Mouse (Mus musculus): ENCODE measurements around the gene Dgkh. TPM values are rescaled to one million over a fixed set of nuclear protein-coding genes. Genes with fewer than 3 reads are reported as not detected.

Dgkh gene
- polyA plus RNA-seq, 1 experiment from 2014 or later: 2.5 TPM

DNA sequence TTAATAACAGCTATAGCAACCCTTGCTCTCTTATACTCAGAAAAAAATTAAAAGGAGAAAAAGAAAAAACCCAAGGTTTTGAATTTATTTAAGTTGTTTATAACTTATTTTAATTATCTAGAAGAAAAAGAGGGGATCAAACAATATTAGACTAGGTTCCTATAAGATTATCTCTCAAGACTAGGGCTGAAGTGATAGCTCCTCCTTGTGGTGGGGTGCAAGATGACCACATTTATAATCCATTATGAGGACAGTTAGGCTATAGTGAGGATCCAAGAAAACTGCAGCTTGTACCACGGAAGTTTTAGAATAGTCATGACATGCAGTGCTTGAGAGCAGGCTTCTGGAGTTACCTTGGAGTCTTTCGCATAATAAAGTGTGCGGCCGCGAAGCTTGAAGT lies 79.2 kb downstream of the Dgkh start:
- Histone ChIP-seq H3K4me2 (no peak overlapping the region), H3K4me1 (replicated peaks) (peaks cover 5% of the 10 kb centered on the region; the same call in 1 of the 2 replicates), H3K9ac (no peak overlapping the region), H3K9me3 (replicated peaks) (0 out of 2 replicates have a peak, but pooled peaks cover under 1% of the 10 kb centered on the region), H3K27ac (ENCODE audit: poor library complexity, severe bottlenecking) (no peak overlapping the region), H3K4me3 (no peak overlapping the region), H3K27me3 (replicated peaks) (no peaks in the 10 kb centered on the region), H3K36me3 (0 out of 2 replicates have a peak, but pooled peaks cover 1% of the 10 kb centered on the region)
- 87% methylated on average over 5 of the region's 5 CpGs for WGBS
- no peak for ATAC-seq (ENCODE audit: insufficient number of reproducible peaks, low FRiP score)

DNA sequence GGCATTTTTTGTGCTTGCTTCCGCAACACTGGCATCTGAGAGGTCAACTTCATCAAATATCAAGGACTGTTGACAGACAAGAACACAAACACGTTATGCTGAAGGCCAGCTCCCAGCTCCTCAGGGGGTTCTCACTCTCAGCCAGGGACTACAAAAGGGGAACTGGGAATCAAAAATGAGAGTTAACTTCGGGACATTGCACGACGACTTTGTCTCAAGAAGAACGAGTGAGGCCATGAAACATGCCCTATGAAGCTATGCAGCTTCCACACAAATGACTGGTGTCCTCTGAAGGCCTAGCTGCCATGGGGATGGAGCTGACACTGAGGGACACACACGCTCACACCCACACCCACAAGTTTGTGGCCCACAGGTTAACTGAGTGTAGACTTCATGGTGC lies 80.9 kb downstream of the Dgkh start:
- H3K4me2 ChIP-seq: no peak overlapping the region
- no peak overlapping the region for H3K4me3 ChIP-seq
- no peaks in the 10 kb centered on the region for H3K36me3 ChIP-seq
- H3K9ac ChIP-seq: no peak overlapping the region
- H3K27ac ChIP-seq (ENCODE audit: poor library complexity, severe bottlenecking): no peak overlapping the region
- H3K4me1 ChIP-seq (replicated peaks): peaks cover 5% of the 10 kb centered on the region; the same call in 1 of the 2 replicates
- 80% methylated on average over 7 of the region's 7 CpGs for WGBS
- H3K27me3 ChIP-seq (replicated peaks): no peaks in the 10 kb centered on the region
- no peak for ATAC-seq (ENCODE audit: insufficient number of reproducible peaks, low FRiP score)
- H3K9me3 ChIP-seq (replicated peaks): no peaks in the 10 kb centered on the region

DNA sequence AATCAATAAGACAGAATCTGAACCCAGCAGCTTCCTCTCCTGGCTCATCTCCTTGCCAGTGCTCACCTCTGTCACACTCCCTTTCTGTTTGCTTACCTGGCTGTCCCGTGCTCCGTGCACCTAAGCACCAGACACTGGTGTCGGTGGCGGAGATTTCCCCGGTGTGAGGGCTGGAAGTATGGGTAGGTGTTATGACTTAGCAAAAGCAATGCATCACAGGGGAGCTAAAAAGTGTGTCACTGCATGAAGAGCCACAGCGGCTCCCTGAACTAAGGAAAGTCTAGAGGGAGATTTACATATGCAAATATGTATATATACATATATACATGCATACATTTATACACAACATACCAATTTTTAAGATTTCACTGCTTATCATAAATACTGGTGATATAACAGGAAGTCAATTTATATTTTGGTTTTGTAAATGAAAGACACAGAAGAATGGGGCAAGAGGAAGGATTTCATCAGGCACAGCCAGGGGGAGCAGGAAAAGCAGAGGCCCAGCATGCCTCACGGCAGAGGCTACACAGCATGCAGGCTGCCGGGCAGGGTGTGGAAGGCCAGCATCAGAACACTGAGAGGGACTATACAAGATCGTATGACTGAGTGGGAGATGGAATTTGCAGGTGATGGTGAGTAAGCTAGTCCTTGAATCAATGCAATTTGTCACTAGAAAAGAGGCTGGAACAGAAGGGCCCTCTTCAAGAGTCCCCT lies 82.0 kb downstream of the Dgkh start:
- 76% methylated on average over 9 of the region's 9 CpGs for WGBS

DNA sequence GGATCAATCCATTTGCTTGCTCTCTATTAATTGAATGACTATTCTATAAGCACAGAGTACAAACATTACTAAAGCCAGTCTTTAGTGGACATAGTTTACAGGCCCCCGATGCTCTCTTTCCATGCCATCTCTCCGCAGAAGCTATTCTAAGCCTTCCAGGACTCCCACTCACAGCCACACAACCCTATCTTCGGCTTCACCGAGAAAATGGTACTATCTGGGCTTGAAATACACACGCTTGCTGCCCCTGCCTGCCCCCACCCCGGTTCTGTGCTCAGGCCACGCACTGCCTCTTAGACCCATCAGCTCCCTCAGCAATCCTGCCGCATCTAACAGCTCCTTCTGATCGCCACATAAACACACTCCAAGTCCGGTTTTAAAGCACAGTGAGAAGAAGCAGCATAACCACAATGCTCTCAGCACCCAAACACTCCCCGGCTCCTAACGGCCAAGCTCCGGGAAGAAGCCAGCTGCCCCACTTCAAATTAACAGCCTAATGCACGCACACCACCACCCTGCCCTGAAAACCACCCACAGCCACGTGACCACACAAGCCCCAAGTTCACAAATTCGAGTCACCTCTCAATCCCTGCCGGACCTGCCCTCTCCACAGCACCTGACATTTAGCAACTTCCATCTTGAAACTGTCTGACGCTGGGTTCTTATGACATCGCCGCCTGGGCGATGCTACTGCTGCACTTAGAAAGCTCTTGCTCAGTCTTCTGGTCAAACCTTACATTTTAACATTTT lies 82.9 kb downstream of the Dgkh start:
- H3K27ac ChIP-seq (ENCODE audit: poor library complexity, severe bottlenecking): no peak overlapping the region
- no peak for ATAC-seq (ENCODE audit: insufficient number of reproducible peaks, low FRiP score)
- no peaks in the 10 kb centered on the region for H3K27me3 ChIP-seq (replicated peaks)
- H3K36me3 ChIP-seq: no peaks in the 10 kb centered on the region
- peaks cover 5% of the 10 kb centered on the region; the same call in 1 of the 2 replicates for H3K4me1 ChIP-seq (replicated peaks)
- no peak overlapping the region for H3K4me2 ChIP-seq
- no peaks in the 10 kb centered on the region for H3K9me3 ChIP-seq (replicated peaks)
- no peak overlapping the region for H3K4me3 ChIP-seq
- H3K9ac ChIP-seq: no peak overlapping the region
- WGBS: 75% methylated on average over 21 of the region's 21 CpGs

More for the DNA sequence above, 82.0 kb downstream of the Dgkh start:
- Histone ChIP-seq H3K4me1 (replicated peaks) (peaks cover 5% of the 10 kb centered on the region; the same call in 1 of the 2 replicates), H3K9me3 (replicated peaks) (no peaks in the 10 kb centered on the region), H3K9ac (no peak overlapping the region), H3K4me3 (no peak overlapping the region), H3K4me2 (no peak overlapping the region), H3K27me3 (replicated peaks) (no peaks in the 10 kb centered on the region), H3K27ac (ENCODE audit: poor library complexity, severe bottlenecking) (no peak overlapping the region), H3K36me3 (no peaks in the 10 kb centered on the region)
- no peak for ATAC-seq (ENCODE audit: insufficient number of reproducible peaks, low FRiP score)

DNA sequence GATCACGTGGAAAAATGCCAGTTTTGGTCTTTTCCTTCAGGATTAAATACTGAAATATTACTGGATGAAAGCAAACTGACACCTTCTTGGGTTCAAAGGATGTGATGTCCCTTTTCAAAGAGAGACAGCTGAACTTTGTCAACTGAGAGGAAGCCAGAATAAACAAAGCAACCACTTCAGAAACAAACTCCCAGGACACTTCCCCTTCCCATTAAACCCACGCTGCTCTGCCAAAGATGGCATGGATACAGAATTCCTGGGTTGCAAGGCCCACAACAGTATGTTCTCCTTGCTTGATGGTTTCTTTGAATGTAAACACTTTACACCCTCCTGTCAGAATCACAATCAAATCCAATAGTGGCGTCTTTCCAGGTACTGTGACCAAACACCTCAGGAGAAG lies 87.0 kb downstream of the Dgkh start:
- no peak overlapping the region for H3K4me3 ChIP-seq
- no peaks in the 10 kb centered on the region for H3K36me3 ChIP-seq
- H3K4me2 ChIP-seq: no peak overlapping the region
- H3K27me3 ChIP-seq (replicated peaks): no peaks in the 10 kb centered on the region
- no peak overlapping the region for H3K9ac ChIP-seq
- 76% methylated on average over 3 of the region's 3 CpGs for WGBS
- H3K27ac ChIP-seq (ENCODE audit: poor library complexity, severe bottlenecking): no peak overlapping the region
- H3K4me1 ChIP-seq (replicated peaks): peaks cover 14% of the 10 kb centered on the region
- no peaks in the 10 kb centered on the region for H3K9me3 ChIP-seq (replicated peaks)
- no peak for ATAC-seq (ENCODE audit: insufficient number of reproducible peaks, low FRiP score)

DNA sequence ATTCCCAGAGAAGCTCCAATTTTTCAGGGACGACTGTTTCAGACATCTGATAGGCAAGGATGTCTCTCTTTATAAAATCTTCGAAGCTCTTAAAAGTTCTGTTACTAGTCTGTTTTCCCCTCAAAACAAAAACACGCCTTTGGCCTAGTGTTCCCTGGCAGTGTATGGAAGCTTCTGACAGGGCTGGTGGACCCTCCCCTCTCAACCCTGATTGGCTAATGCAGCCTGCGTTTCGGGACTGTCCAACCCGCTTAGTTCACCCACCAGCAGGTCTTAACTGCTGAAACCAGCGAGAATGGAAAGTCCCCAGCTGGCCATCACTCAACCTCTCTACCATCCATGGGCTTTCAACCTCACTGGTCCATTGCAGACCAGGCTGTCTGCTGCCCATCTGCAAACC lies 91.3 kb downstream of the Dgkh start:
- ATAC-seq (ENCODE audit: insufficient number of reproducible peaks, low FRiP score): no peak
- H3K9ac ChIP-seq: no peak overlapping the region
- no peaks in the 10 kb centered on the region for H3K27me3 ChIP-seq (replicated peaks)
- no peak overlapping the region for H3K4me3 ChIP-seq
- WGBS: 39% methylated on average over 7 of the region's 7 CpGs
- no peaks in the 10 kb centered on the region for H3K9me3 ChIP-seq (replicated peaks)
- H3K4me2 ChIP-seq: no peak overlapping the region
- H3K4me1 ChIP-seq (replicated peaks): peaks cover 25% of the 10 kb centered on the region
- H3K27ac ChIP-seq (ENCODE audit: poor library complexity, severe bottlenecking): no peak overlapping the region
- no peaks in the 10 kb centered on the region for H3K36me3 ChIP-seq

DNA sequence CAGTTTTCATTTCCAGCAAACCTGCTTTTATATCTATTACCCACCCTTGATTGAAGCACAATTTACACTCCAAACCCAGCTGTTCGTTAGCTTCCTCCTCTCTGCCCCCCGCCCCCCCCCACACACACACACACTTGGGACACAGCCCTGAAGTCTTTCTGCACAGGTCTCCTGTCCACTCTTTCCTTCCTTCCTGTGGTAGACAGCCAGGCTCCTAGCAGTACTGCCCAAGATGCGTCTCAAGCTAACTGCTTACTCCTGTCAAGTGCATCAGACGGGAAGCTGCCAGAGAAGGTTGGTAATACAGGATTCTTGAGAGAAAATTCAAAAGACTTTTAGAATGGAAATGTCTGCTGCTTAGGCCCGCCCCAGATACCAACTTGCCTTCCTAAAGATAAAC lies 92.9 kb downstream of the Dgkh start:
- WGBS: 70% methylated on average over 5 of the region's 5 CpGs
- Histone ChIP-seq H3K4me3 (no peak overlapping the region), H3K9ac (no peak overlapping the region), H3K36me3 (no peaks in the 10 kb centered on the region), H3K4me1 (replicated peaks) (peaks cover 25% of the 10 kb centered on the region), H3K27me3 (replicated peaks) (no peaks in the 10 kb centered on the region), H3K9me3 (replicated peaks) (no peaks in the 10 kb centered on the region), H3K4me2 (no peak overlapping the region), H3K27ac (ENCODE audit: poor library complexity, severe bottlenecking) (no peak overlapping the region)
- no peak for ATAC-seq (ENCODE audit: insufficient number of reproducible peaks, low FRiP score)

DNA sequence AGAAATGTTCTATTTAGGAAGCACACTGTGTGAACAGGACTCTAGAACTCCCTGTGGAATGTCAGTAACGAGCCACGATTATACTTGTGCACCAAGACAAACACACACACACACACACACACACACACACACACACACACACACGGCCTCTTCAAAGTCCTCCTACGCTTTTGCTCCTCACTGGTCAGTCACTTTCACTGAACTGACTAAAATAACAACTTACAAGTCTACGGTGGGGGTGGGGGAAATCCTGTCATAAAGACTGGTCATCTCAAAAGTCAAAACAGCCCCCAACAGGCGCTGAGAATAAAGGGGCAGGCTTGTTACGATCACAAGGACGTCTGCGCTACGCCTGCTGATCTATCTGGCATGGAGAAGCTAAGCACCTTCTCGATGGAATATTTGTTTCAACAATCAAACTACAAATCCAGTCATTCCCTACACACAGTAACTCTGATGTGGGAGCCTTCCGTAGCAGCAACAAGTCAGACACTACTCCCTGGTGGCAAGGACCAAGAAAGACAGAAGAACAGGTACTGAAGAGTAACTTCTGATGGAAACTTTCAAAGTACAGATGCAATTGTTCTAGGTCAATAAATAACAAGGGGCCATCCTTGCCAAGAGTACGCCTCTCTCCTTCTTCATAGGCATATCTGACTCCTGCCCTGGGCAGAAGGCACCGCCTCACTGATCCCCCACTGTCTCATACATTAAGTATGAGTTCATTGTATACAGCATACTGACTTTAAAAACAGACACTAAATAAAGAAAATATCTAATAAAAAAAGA lies 96.8 kb downstream of the Dgkh start:
- H3K9me3 ChIP-seq (replicated peaks): no peaks in the 10 kb centered on the region
- H3K9ac ChIP-seq: no peak overlapping the region
- WGBS: 77% methylated on average over 14 of the region's 14 CpGs
- no peak for ATAC-seq (ENCODE audit: insufficient number of reproducible peaks, low FRiP score)
- H3K4me2 ChIP-seq: no peak overlapping the region
- no peak overlapping the region for H3K4me3 ChIP-seq
- H3K4me1 ChIP-seq (replicated peaks): peaks cover 18% of the 10 kb centered on the region
- H3K36me3 ChIP-seq: no peaks in the 10 kb centered on the region
- H3K27ac ChIP-seq (ENCODE audit: poor library complexity, severe bottlenecking): no peak overlapping the region
- no peaks in the 10 kb centered on the region for H3K27me3 ChIP-seq (replicated peaks)

DNA sequence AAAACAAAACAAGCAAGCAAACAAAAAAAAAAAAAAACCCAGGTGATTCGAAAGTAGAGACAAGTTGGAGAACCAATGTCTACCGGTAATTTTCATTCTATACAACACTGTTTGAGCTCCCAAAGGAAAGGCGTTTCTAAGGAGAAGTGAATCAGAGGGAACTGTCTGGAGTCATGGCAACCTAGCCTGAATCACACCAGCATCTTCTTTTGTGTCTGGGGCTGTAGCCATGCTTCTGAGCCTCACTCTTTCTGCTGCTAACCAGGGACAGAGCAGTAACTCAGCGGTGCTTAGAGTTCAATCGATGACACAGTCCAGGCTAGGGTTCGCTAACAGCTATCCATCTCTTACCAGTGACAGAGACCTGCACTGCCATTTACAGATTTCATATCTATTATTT lies 99.8 kb downstream of the Dgkh start:
- Histone ChIP-seq H3K36me3 (no peaks in the 10 kb centered on the region), H3K4me3 (no peak overlapping the region), H3K4me2 (no peak overlapping the region), H3K27ac (ENCODE audit: poor library complexity, severe bottlenecking) (no peak overlapping the region), H3K9ac (no peak overlapping the region), H3K9me3 (replicated peaks) (no peaks in the 10 kb centered on the region), H3K27me3 (replicated peaks) (no peaks in the 10 kb centered on the region), H3K4me1 (replicated peaks) (peaks cover 8% of the 10 kb centered on the region)
- WGBS: 86% methylated on average over 6 of the region's 6 CpGs
- ATAC-seq (ENCODE audit: insufficient number of reproducible peaks, low FRiP score): no peak

DNA sequence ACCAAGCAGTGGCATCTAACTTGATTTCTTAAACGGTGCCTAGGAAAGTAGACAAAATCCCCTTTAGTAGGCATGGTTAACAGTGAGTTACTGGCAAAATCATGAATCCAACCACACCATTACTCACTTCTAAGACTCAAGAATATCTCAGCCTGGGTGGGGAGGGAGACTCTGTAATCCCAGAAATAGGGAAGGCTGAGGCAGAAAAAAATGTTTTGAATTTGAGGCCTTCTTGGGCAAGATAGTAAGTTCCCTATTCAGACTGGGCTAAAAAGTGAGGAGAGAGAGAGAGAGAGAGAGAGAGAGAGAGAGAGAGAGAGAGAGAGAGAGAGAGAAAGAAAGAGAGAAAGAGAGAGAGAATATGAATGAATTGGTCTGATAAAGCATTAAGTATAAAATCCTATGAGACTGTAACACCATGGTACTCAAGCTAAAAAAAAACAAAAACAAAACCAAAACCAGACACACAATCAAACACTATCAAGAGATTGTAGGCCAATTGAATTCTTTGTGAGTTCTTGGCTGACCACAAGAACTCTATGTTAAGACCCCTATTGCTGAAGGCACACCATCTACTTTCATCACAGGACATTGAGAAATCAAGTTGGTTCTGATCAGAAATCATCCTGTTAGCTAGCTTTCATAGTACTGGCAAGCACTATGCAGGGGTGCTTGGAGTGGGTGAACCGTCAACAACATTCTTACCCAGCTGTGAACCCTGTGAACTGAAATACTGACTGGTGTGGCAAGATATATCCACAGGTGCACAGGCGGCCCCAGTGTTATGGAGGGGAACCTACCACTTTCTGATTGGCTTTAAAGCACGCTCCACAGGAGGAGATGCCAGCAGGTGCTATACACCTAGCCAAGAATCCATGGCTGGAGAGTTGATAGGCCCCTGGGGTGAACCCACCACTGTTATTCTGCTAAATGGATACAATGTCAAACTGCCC lies 101.4 kb downstream of the Dgkh start:
- Histone ChIP-seq H3K4me3 (no peak overlapping the region), H3K36me3 (0 out of 2 replicates have a peak, but pooled peaks cover 3% of the 10 kb centered on the region), H3K4me1 (replicated peaks) (no peaks in the 10 kb centered on the region), H3K27me3 (replicated peaks) (no peaks in the 10 kb centered on the region), H3K4me2 (no peak overlapping the region), H3K9ac (no peak overlapping the region), H3K9me3 (replicated peaks) (no peaks in the 10 kb centered on the region), H3K27ac (ENCODE audit: poor library complexity, severe bottlenecking) (no peak overlapping the region)
- no peak for ATAC-seq (ENCODE audit: insufficient number of reproducible peaks, low FRiP score)
- 85% methylated on average over 4 of the region's 4 CpGs for WGBS
